Mouse (Mus musculus) liver, embryonic 16.5 days (tissue): ENCODE measurements around the gene Gpr68. TPM values are rescaled to one million over a fixed set of nuclear protein-coding genes. Genes with fewer than 3 reads are reported as not detected.

Experiments
- ATAC-seq: fragments of 200-750 bp; cut with Nextera tagmentation; 2 replicates; pipeline ENCODE4 v1.8.0; 2017; ENCODE audit warnings: low read depth, mild to moderate bottlenecking, moderate number of reproducible peaks, moderate library complexity
- H3K27ac ChIP-seq: fragments of 300-500 bp; sonication (generic); 2 replicates; pipeline ENCODE4 v1.5.1; 2014; ENCODE audit warnings: mild to moderate bottlenecking, low read length
- H3K27me3 ChIP-seq: fragments of 300-500 bp; sonication (generic); 2 replicates; pipeline ENCODE4 v1.6.1; 2014; ENCODE audit warnings: low read depth, low read length, mixed read lengths; ENCODE audit not compliant: control insufficient read depth, insufficient read depth
- H3K36me3 ChIP-seq: fragments of 300-500 bp; sonication (generic); 2 replicates; pipeline ENCODE4 v1.6.1; 2014; ENCODE audit warnings: mild to moderate bottlenecking; ENCODE audit not compliant: control insufficient read depth, insufficient read depth
- H3K4me1 ChIP-seq: fragments of 300-500 bp; sonication (generic); 2 replicates; pipeline ENCODE4 v1.6.1; 2014; ENCODE audit warnings: low read depth, low read length, mixed read lengths; ENCODE audit not compliant: control insufficient read depth
- H3K4me2 ChIP-seq: fragments of 300-500 bp; sonication (generic); 2 replicates; pipeline ENCODE4 v1.6.1; 2014; ENCODE audit warnings: low read depth, low read length, mixed read lengths
- H3K4me3 ChIP-seq: fragments of 300-500 bp; sonication (generic); 2 replicates; pipeline ENCODE4 v1.5.1; 2014; ENCODE audit warnings: low read depth, mild to moderate bottlenecking, low read length
- H3K9ac ChIP-seq: fragments of 300-500 bp; sonication (generic); 2 replicates; pipeline ENCODE4 v1.6.1; 2014; ENCODE audit warnings: low read depth, low read length
- H3K9me3 ChIP-seq: fragments of 300-500 bp; sonication (generic); replicated peaks from 2 replicates; pipeline ENCODE4 v1.6.1; 2016; ENCODE audit warnings: low read length; ENCODE audit not compliant: control insufficient read depth
- WGBS: fragments of 180-500 bp; shearing (Covaris S2); extraction: QIAGEN DNeasy Blood & Tissue Kit; methylation state at CpG from one replicate; pipeline ENCODE4 v1.1.7; 2014; ENCODE audit not compliant: insufficient replicate concordance; 5-methylcytosine and 5-hydroxymethylcytosine counted together
- polyA plus RNA-seq: library from polyadenylated mRNA; unstranded; fragments of >200 nt; fragmentation: Nextera tagmentation; extraction: Ambion mirVana; gene quantifications from 2 replicates; pipeline ENCODE4 v1.2.1, GENCODE M21; 2015

The Gpr68 gene
- polyA plus RNA-seq, 1 experiment from 2014 or later, result 0.08 TPM

DNA sequence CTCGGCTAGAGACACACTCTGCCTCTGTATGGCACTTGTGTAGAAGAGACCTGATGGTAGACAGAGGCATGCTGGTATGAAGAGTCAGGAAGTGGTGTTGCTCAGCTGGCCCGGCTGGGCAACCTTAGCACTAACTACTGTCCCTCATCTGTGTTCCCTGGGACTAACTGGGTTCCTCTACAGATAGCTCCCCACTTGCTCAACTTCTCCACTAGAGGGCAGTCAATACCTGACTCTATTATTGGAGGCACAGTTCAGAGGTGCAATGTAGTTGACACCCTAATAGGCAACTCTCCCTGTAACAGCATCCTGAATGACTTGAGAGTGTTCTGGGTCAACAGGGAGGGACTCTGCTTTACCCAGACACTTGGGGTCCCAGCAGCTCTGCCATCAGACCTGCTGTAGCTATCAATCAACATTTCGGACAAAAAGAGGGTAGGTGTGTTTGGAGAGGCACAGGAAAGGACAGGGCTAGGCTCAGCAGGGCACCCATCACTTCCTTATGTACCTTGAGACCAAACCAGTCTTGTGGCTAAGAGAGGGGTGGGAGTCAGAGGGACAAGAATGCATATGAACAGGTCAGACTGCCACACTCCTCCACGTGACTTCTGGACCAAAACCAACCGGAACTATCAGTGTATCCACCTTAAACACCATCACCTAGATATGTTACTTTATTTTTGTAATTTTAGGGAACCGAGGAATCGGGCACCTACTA, 58.4 kb downstream of the Gpr68 start:
- 58% methylated on average over 7 of the region's 7 CpGs for WGBS
- no peaks in the 10 kb centered on the region for H3K9me3 ChIP-seq
- H3K27ac ChIP-seq, result no peak overlapping the region
- ATAC-seq, result peak; percentile 54
- no peak overlapping the region for H3K4me2 ChIP-seq
- no peak overlapping the region for H3K4me3 ChIP-seq
- H3K9ac ChIP-seq, result no peak overlapping the region
- H3K4me1 ChIP-seq, result no peaks in the 10 kb centered on the region
- H3K36me3 ChIP-seq, result no peaks in the 10 kb centered on the region
- no peaks in the 10 kb centered on the region for H3K27me3 ChIP-seq

DNA sequence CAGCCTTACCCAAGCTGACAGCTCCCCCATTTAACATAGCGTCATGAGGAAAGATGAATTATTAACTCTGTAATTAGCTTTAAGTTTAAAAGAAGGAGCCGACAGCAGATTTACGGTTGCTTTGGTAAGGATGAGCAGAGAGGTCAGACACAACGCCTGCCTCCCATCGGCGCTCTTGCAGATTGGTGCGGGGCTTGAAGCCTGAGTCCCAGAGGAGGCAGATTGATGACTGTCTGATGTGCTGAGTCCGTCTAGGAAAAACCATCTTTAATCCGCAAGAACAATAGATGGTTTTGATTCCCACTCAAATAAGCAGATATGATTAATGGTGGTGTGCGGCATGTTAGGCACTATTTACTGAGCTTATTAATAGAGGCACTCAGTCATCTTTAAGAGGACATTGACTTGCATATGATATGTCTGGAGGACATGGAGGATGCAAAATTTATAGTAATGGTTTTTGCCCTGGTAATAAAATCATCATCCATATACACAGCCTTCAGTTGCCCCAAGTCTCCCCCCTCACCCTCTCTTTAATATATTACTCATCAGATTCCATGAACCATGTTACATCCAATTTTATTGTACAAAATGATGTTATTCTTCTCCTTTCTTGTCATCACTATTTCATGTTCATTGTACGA, 60.4 kb downstream of the Gpr68 start:
- Histone ChIP-seq H3K9ac (no peak overlapping the region), H3K36me3 (no peaks in the 10 kb centered on the region), H3K9me3 (no peaks in the 10 kb centered on the region), H3K27ac (no peak overlapping the region), H3K4me3 (no peak overlapping the region), H3K4me1 (no peaks in the 10 kb centered on the region), H3K4me2 (no peak overlapping the region), H3K27me3 (no peaks in the 10 kb centered on the region)
- ATAC-seq, result no peak
- 73% methylated on average over 11 of the region's 11 CpGs for WGBS

DNA sequence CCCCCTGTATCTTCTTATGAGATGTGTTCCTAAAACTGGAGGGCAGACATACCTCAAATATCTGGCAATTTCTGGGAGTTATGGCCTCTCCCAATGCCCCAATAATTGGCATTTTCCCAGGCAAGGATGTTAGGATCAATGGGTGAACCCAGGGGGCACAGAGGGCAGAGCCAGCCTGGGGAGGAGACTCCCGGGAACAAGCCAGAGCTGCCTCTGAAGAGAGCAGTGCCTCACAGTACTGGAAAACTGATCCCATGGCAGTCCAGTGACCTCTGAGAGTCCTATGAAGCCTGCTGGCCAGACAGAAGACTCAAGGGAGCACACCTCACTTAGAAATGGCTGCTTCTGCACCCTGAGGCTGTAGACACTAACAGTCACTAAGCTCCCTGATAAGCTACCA, 61.4 kb downstream of the Gpr68 start:
- no peak for ATAC-seq
- Histone ChIP-seq H3K27ac (no peak overlapping the region), H3K4me1 (no peaks in the 10 kb centered on the region), H3K9me3 (no peaks in the 10 kb centered on the region), H3K4me2 (no peak overlapping the region), H3K36me3 (no peaks in the 10 kb centered on the region), H3K4me3 (no peak overlapping the region), H3K9ac (no peak overlapping the region), H3K27me3 (no peaks in the 10 kb centered on the region)
- 76% methylated on average over 1 of the region's 1 CpGs for WGBS

DNA sequence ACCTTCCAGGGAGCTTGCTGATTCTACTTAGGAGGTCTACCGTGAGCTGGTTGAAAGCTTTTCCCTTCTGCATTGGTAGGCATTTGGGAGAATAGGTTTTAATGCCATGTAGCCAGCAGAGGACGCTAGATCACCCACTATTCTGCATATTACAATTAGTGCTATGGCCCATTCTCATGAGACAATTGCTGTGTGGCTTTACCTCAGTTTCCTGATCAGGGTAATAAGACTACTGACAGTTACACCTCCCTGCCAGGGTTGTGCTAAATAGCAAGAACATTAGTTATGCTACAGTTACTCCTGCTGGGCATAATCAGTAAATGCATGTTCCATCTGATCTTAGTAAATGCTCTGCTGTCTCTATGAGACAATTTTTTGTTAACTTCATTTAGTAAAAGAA, 62.2 kb downstream of the Gpr68 start:
- Histone ChIP-seq H3K9ac (no peak overlapping the region), H3K4me3 (no peak overlapping the region), H3K9me3 (no peaks in the 10 kb centered on the region), H3K4me2 (no peak overlapping the region), H3K4me1 (no peaks in the 10 kb centered on the region), H3K36me3 (no peaks in the 10 kb centered on the region), H3K27me3 (no peaks in the 10 kb centered on the region), H3K27ac (no peak overlapping the region)
- 25% methylated on average over 2 of the region's 2 CpGs for WGBS
- no peak for ATAC-seq

DNA sequence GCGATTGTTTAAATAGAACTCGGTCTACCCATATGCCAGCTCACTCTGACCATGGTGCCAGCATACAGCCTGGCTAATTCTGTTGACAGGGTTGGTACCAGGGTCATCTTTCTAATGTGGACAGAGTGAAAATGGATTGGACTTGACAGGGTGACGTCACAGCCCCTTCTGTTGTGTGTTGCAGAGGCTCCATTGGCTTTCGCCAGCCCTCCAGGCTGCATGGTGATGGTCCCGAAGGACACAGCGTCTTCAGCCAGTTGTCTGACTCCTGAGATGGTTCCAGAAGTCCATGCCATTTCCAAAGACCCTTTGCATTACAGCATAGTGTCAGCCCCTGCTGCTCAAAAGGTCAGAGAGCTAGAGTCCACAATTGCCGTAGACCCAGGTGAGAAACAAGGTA, 63.5 kb downstream of the Gpr68 start:
- no peaks in the 10 kb centered on the region for H3K36me3 ChIP-seq
- ATAC-seq, result no peak
- no peaks in the 10 kb centered on the region for H3K9me3 ChIP-seq
- H3K27me3 ChIP-seq, result no peaks in the 10 kb centered on the region
- no peak overlapping the region for H3K4me2 ChIP-seq
- H3K9ac ChIP-seq, result no peak overlapping the region
- H3K27ac ChIP-seq, result no peak overlapping the region
- 59% methylated on average over 7 of the region's 7 CpGs for WGBS
- no peaks in the 10 kb centered on the region for H3K4me1 ChIP-seq
- no peak overlapping the region for H3K4me3 ChIP-seq

DNA sequence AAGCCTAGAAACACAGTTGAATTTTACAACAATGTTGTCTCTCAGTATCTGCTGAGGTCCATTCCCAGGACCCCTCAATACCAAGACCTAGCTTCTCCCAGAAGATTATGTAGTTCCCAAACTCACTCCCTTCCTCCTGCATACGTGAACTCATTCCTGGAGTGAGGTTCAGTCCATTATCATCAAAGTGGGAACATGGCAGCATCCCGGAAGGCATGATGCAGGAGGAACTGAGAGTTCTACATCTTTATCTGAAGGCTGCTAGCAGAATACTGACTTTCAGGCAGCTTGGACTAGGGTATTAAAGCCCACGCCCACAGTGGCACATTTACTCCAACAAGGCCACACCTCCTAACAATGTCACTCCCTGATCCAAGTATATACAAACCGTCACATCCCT, 64.8 kb downstream of the Gpr68 start:
- Histone ChIP-seq H3K9me3 (no peaks in the 10 kb centered on the region), H3K4me1 (no peaks in the 10 kb centered on the region), H3K36me3 (no peaks in the 10 kb centered on the region), H3K27ac (no peak overlapping the region), H3K4me2 (no peak overlapping the region), H3K9ac (no peak overlapping the region), H3K4me3 (no peak overlapping the region), H3K27me3 (no peaks in the 10 kb centered on the region)
- WGBS, result 56% methylated on average over 4 of the region's 4 CpGs
- no peak for ATAC-seq

DNA sequence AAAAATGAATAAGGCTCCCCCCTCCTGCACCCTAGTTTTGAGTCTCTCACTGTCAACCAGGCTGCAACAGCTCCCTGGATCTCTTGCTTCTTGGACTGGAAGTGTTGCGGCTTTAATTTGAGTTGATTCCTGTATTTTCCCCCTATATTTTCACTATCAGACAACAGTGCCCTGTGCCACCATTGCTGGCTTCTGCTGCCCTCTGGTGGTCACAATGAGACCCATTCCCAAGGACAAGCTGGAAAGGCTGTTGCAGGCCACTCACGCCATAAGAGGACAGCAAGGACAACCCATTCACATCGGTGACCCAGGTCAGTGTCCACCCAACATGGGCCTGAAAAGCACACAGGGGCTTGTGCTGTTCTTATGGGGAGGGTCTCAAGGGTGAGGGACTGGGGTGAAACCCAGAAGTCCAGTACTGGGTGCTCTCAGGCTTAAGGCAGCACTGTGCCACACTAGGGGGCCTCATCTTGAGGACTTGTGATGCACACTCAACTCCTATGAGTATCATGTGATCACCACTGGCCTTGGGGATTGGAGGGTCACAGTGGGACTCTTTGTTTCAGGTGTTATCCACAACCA, 66.7 kb downstream of the Gpr68 start:
- H3K27ac ChIP-seq, result no peak overlapping the region
- H3K27me3 ChIP-seq, result no peaks in the 10 kb centered on the region
- H3K4me3 ChIP-seq, result no peak overlapping the region
- H3K9me3 ChIP-seq, result no peaks in the 10 kb centered on the region
- H3K36me3 ChIP-seq, result no peaks in the 10 kb centered on the region
- no peak for ATAC-seq
- WGBS, result 15% methylated on average over 3 of the region's 3 CpGs
- H3K4me1 ChIP-seq, result no peaks in the 10 kb centered on the region
- H3K4me2 ChIP-seq, result no peak overlapping the region
- no peak overlapping the region for H3K9ac ChIP-seq

DNA sequence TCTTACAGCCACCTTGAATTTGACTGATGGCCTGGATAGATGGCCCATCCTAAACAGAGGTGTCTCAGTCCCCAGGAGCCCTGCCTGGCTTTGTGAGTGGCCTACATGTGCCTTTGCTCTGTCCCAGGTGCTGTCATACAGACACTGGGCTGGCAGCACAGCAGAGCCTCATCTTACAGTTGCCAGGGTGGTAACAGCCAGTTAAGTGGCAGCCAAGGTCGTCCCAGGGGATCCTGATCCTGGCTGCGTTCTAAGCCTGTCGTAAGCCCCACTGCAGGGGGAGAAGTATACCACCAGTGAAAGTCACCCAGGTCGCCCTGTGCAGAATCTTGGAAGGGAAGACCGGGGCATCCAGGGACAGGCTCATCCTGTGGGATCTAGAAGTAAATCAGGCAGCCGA, 68.1 kb downstream of the Gpr68 start:
- Histone ChIP-seq H3K27me3 (no peaks in the 10 kb centered on the region), H3K36me3 (no peaks in the 10 kb centered on the region), H3K9me3 (no peaks in the 10 kb centered on the region), H3K27ac (no peak overlapping the region), H3K9ac (no peak overlapping the region), H3K4me2 (no peak overlapping the region), H3K4me3 (no peak overlapping the region), H3K4me1 (no peaks in the 10 kb centered on the region)
- WGBS, result 67% methylated on average over 6 of the region's 6 CpGs
- ATAC-seq, result no peak

DNA sequence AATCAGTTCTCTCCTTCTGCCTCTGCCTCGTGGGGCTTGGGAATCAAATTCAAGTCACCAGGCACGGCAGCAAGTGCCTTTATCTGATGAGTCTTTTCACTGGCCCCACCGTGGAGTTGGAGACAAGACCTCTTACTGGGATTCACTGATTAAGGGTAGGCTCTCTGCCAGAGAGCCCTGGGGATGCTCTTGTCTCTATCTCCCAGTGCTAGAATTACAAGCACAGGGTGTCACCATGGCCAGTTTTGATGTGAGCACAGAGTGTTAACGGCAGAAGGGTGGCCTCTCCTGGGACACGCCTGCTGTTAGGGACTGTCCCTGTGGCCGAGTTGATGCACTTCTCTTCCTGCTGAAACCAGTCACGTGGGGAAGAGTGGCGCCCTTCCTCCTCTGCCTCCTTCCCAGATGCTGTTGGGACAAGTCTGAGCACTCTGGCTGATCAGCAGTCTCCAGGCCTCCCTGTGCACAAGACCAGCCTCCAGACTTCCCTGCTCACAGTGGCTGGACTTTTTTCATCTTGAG, 68.9 kb downstream of the Gpr68 start:
- no peaks in the 10 kb centered on the region for H3K27me3 ChIP-seq
- no peaks in the 10 kb centered on the region for H3K36me3 ChIP-seq
- no peaks in the 10 kb centered on the region for H3K4me1 ChIP-seq
- 5% methylated on average over 8 of the region's 8 CpGs for WGBS
- H3K4me2 ChIP-seq, result no peak overlapping the region
- peak; percentile 52; the same call in 1 of the 2 replicates for ATAC-seq
- no peak overlapping the region for H3K27ac ChIP-seq
- H3K9me3 ChIP-seq, result no peaks in the 10 kb centered on the region
- H3K9ac ChIP-seq, result no peak overlapping the region
- H3K4me3 ChIP-seq, result no peak overlapping the region
